Mouse (Mus musculus): ENCODE measurements at regions not wholly inside any gene's neighbourhood (a gene's known extent, or its start where the extent isn't known, plus 50 kb on each side); places are given as distances from the start of the nearest gene placed in this dataset.

DNA sequence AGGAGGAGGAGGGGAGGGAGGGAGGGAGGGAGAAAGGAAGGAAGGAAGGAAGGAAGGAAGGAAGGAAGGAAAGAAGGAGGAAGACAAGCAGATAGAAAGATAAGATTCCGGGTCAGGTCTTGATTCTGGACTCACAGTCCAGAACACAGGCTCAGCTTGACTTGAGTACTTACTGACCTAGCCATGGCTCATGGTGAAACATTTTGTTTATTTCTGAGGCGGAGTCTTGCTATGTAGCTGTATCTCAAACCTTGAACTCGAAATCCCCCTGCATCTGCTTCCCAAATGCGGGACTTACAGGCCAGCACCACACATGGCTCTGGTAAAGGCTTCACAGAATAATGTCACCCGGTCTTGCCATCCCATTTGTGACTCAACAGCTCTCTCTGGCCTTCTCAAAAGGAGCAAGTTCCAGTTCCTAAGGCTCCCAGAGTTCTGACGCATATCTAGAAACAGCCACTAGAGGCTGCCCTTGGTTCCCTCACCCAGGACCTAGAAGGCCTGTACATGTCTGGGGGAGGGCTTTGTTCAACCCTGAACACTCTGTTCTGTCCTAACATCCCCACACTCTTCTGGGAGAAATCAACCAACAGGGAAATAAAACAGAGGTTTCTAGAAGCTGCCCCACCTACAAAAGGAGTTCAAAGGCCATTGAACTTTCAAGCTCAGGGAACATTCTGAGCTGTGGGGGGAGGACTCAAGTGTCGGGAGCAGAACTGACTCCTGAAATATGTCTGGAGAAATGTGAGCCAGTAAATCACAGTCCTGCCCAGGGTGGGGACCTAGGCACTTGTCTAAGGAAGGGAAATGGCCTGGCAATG is 56.2 kb upstream of the Akap13 start:
- DNase-seq (ENCODE audit: low spot score in 2 of 2), result peak in 1 of 2 experiments; percentile 53

DNA sequence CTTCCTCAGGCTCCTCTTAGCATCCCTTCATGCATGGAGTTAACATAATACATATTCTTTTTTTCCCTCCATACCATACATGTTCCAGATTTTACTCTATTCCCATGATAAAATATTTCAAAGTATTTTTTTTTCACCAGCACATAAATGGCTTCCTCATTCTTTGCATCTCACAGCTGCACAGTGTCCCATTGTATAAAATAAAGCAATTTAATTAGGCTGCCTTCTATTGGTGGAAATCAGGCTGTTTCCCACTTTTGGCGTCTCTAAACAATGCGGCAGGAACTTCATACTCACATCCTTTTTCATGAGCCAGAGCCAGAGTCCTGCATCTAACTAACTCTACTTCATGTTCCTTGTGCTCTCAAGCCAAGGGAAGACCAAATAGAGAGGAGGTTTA is 54.9 kb upstream of the Akap13 start:
- DNase-seq (ENCODE audit: low spot score in 2 of 2), result no peak

- no peak for DNase-seq (ENCODE audit: low spot score in 2 of 2)
These were observed 50.4 kb upstream of the Akap13 start for GRCm38 (mm10) chr7:75404955-75405354.
